Mouse (Mus musculus) fat pad, adult 2 months (tissue): ENCODE results near the gene Fam222a.

Experiments
- DNase-seq: peaks from one replicate; pipeline ENCODE4 v3.0.0-alpha.2; 2011; ENCODE audit warnings: low read depth, low spot score; ENCODE audit errors: extremely low read depth

The Fam222a gene

DNA sequence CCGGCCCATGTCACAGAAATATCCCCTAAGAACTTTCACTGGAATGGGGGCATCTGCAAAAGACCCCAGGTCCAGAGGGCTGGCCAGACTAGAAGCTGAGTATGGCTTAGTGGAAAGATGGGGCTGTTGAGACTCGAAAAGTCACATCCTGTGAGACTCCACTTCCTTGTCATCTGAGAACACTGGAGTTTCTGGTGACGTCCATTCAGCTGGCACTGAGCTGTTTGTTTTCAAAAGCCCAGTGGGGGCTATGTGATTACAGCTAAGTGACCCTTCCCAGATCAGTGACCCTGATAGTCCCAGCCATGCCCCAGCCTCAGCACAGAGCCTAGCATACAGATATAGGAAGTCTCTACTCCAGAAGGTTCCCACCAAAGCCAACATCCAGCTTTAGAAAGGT is 83.6 kb downstream of the Fam222a start:
- DNase-seq, result no peak

DNA sequence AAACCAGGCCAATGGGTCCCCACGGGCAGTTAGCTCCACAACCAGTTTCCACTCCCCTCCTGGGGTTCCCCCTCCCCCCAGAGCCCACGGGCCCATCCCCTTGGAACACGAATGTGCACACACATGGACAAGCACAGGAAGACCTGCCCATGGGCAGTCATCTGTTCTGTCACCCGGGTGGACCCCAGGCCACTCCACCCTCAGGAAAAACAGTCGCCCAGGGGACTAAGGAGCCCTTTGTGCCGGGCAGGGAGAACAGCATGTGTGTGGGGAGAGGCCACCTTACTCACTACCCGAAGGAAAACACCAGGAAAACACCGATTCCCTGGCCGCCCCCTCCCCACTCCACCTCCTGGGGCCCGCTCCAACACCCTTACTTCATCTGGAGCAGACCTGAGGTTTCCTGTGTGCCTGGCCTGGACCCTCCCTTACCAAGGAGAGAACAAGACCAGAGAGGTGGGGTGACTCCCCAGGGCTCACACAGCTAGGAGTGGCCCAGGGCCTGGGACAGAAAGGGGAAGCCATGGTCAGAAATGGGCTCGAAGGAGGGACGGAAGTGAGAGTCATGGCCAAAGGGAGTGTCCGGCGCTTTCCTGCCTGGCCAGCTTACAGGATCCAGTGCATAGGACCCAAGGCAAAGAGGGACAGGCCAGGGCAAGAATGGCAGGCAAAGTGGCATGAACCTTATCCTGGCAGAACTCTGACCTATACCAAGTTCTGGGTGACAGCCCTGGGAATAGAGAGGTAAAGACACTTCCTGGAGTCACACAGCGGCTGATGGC is 86.0 kb downstream of the Fam222a start:
- DNase-seq, result no peak

DNA sequence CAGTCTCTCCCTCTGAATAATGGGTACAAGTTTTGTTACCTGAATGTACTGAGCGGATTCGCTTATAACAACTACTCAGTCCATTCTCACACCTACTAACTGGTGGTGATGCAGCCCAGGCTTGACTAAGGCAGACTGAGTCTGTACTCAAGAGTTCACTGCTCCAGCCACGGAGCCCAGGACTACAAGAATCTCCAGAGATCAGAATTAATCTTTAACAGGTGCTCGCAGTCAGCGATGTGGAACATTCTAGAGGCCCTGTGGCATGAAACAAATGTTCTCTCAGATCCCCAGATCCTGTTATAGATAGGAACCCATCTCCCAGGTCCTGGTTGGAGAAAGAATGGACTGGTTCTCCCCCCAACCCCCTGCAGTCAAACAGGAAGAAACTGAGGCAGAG is 87.9 kb downstream of the Fam222a start:
- DNase-seq, result no peak

DNA sequence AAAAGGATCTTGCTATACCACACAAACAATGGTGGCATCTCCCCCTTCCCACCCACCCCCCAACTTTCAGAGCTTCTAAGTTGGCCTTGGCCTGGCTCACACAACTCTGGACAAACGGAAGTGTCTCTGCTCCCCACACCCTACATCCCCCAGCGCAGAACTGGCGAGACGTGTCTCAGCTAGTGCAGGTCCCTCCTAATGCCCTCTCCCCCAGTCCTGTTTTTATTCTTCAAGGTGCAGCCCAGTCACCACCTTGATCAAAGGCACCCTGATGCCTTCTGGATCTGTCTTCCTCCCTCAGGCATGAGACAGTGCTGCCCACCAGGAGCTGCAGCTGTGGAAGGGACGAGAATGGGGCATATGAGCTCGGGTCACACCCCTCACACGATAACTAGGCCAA is 88.5 kb downstream of the Fam222a start:
- DNase-seq, result no peak

DNA sequence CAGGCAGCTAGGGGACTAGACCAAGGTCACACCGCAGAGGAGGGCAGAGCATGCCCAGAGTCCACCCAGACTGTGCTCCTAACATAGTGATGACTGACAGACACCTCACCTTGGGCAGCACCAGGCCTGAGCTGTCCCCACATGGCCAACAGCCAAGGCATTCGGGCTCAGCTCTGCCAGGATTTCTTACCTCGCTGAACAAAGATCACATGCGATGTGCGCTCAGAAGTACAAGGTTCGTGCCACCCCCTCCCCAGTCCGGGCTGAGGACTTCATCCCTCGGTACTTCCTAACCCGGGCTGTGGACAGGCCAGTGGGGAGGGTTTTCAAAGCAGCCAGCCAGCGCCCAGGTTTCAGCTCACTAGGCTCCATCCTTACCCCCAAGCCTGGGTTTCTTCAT is 89.6 kb downstream of the Fam222a start:
- DNase-seq, result no peak

DNA sequence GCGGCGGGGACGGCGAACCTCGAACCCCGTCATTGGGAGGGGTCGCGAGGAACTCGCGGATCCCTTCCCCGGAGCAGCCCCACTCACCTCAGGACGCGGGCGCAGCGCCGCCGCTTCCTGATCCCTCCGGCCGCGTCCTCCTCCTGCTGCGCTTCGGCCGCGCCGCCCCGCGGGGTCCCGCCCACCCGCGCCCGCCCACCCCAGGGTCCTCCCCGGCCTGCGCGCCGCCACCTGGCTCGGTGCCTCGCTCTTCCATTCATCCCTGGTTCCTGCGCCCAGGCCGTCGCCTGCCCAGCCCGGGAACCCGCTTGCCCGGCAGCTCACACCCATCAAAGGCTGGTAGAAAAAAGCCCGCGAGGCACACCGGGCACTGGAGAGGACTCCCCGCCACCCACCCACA is 90.4 kb downstream of the Fam222a start, which contains the start of gene Trpv4:
Trpv4 (minus strand) TSS at position 167 of the 400 bp plus-strand sequence.
- no peak for DNase-seq

DNA sequence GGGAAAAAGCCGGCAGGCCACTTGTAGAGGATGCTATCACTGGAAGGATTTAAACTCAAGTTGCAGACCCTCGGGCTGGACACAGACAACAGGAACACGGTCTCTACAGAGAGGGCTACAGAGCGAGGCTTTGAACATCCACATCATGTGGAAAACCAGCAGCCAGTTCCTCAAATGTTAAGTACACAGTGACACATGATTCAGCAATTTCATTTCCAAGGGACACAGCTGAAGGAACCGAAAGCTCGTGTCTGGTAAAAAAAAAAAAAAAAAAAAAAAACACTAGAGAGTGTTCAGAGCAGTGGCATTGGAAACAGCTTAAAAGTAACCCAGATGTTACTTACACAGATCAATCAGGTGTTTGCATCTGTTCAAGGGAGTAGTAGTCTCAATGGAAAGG is 93.2 kb downstream of the Fam222a start:
- no peak for DNase-seq
